Mouse (Mus musculus) cortical plate, adult 2 months (tissue): ENCODE measurements around the gene Fam81a. TPM values are rescaled to one million over a fixed set of nuclear protein-coding genes. Genes with fewer than 3 reads are reported as not detected.
A peak's percentile ranks its signal among the peaks of the same experiment; 100 is the strongest.

Experiments
- H3K27ac ChIP-seq: fragments of 200-500 bp; 2 replicates; pipeline ENCODE4 v1.5.1; 2012; ENCODE audit warnings: low read length, control low read depth, inconsistent platforms; ENCODE audit not compliant: insufficient read depth
- H3K4me1 ChIP-seq: fragments of 200-500 bp; 2 replicates; pipeline ENCODE4 v1.6.1; 2011; ENCODE audit warnings: low read length; ENCODE audit not compliant: control insufficient read depth, insufficient read depth
- H3K4me3 ChIP-seq: fragments of 200-500 bp; 2 replicates; pipeline ENCODE4 v1.5.1; 2011; ENCODE audit warnings: mild to moderate bottlenecking, low read length, control low read depth; ENCODE audit not compliant: insufficient read depth
- CTCF ChIP-seq: fragments of 200-500 bp; IDR thresholded peaks from 2 replicates; pipeline ENCODE4 v1.5.1; 2011; ENCODE audit warnings: mild to moderate bottlenecking, control low read depth, low read length; ENCODE audit not compliant: insufficient read depth; ENCODE audit errors: extremely low read depth
- POLR2A ChIP-seq: fragments of 200-500 bp; IDR thresholded peaks from 2 replicates; pipeline ENCODE4 v1.6.1; 2011; ENCODE audit warnings: mild to moderate bottlenecking, low read length, control low read depth; ENCODE audit not compliant: insufficient read depth; ENCODE audit errors: extremely low read depth
- polyA plus RNA-seq: library from polyadenylated mRNA; depleted of rRNA; stranded (reverse); fragments of >200 nt; gene quantifications from 2 replicates; pipeline ENCODE4 v1.2.3, GENCODE M21; 2012

Fam81a gene
- polyA plus RNA-seq, 1 experiment, result 135 TPM

DNA sequence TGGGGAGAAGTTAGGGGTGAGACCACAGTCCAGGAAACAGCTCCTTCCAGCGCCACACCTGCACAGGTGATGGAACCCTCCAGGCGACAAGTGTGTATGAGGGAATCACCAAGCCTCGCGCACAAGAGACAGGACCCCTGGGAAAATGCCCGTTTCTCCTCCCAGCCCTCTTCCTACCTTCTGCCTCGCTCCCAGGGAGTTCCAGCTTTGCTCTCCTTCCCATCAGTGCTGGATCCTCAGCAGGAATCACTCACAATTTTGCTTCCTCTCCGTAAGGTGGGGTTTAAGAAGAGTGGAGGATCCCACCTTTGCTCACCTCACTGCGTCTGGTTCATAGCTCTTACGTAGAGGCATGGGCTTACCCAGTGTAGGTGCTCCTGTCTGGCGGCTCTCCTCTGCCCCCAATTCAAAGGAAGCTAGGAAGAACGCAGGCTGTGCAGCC, 454 bp downstream of the Fam81a start:
- H3K27ac ChIP-seq, result peak overlapping the region; percentile 79
- H3K4me3 ChIP-seq, result peak overlapping the region; percentile 94
- TF ChIP-seq POLR2A (peak; percentile 32; the same call in 1 of the 2 replicates), CTCF (no peak)
- peaks cover 4% of the 10 kb centered on the region for H3K4me1 ChIP-seq

DNA sequence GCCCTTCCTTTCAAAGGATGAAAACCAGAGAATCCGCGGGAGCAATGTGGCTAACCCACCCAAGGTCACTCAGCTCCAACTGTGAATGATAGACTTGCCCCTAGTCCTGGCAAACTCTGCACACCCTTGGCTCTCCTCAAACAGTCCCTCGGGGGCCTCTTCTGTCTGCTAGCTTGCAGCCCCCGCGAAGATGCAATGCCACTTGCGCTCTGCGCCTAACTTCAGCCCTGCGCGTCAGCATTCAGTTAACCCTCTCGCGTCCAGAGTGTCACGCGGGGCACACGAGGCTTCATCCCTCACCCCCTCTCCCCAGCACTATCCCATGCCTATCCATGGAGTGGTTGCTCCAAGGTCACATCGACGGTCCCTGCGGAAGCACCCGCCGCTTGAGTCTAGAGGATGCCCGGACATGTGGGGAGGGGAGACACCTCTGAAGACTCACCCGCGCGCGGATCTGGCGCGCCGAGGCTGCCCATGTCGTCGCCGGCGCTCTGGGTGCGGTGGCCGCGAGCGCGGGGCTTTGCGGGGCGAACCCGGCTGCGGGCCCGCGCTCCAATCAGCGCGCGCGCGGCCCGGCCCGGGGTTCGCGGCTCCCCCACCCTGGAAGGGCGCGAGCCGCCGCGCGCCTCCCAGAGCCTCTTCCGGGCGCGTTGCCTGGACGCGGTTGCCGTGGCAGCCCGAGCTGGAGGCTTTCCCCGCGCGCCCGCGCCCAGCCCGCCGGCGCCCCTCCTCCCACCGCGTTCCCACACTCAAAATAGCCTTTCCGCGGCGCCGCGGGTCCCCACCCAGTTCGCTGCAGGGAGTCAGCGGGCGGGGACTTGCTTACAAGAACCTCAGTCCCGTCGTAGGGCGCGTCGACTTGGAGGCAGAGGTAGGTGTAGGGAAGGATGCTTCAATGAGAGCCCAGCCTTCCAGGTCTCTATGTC, 1.2 kb downstream of the Fam81a start:
- H3K4me3 ChIP-seq, result peak overlapping the region; percentile 94
- peaks cover 6% of the 10 kb centered on the region for H3K4me1 ChIP-seq
- H3K27ac ChIP-seq, result peak overlapping the region; percentile 96
- TF ChIP-seq CTCF, result no peak
- TF ChIP-seq POLR2A, result peak; percentile 85

DNA sequence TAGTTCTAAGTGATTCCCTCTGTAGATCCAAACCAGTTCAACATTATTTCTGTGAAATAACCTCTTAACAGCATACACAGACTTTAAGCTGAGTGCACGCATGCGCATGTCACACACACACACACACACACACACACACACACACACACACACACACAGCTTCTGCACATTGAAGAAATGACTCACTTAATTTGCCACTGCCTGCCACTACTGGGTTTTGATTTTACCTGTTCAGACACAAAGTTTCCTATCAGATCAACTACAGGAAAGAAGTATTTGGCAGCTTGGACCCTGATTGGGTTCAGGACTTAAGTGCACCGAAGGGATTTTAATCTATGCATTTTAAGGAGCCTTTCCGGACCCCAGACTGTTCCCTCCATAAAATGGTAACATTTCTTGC, 2.0 kb downstream of the Fam81a start:
- TF ChIP-seq POLR2A, result no peak
- TF ChIP-seq CTCF, result no peak
- H3K4me1 ChIP-seq, result peaks cover 9% of the 10 kb centered on the region
- H3K4me3 ChIP-seq, result peak overlapping the region; percentile 94
- peak overlapping the region; percentile 60; the same call in 1 of the 2 replicates for H3K27ac ChIP-seq

DNA sequence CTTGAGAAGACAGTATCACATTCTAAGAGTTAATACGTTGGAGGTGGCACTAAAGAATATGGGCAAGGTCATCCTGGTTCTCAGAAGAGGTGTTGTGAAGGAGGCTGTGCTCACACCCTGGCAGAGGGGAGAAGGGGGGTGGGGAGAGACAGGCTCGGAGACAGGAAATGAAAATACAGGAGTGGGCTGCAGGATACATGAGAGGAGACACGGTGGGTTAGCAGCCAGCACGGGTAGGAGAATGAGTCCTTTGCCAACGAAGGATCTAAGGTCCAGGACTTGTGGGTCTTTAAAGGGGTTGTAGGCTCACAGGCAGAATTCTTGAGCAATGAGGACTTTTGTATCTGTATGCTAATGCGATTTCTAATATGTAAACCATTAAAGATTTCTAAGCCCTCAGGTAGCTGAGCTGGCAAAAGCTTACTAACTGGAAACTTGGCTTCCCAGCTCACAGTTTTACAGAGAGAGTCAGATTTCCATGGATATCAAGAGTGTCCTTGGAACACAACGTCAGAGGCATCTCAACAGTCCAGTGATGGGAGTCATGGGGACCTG, 3.0 kb downstream of the Fam81a start:
- peak overlapping the region; percentile 94 for H3K4me3 ChIP-seq
- peaks cover 13% of the 10 kb centered on the region for H3K4me1 ChIP-seq
- no peak overlapping the region for H3K27ac ChIP-seq
- TF ChIP-seq CTCF (no peak), POLR2A (no peak)

DNA sequence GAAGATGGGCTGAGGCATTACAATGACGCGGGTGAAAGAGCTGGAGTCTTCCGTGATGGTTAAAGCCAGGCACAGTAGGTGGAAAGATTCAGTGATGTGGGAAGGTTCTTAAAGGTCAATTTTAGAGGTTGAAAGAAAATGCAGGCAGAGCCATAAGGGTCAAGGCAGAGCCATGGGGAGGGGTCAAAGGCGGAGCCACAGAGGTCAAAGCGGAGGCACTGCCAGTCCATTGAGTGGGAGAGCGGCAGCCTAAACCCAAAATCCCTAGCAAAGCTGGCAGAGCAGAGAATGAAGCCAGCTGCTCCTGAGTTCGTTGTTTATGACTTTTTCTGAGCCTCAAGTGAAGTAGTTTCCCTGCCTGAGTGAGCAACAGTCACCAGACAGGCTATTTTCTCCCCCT, 3.8 kb downstream of the Fam81a start:
- no peak overlapping the region for H3K4me3 ChIP-seq

DNA sequence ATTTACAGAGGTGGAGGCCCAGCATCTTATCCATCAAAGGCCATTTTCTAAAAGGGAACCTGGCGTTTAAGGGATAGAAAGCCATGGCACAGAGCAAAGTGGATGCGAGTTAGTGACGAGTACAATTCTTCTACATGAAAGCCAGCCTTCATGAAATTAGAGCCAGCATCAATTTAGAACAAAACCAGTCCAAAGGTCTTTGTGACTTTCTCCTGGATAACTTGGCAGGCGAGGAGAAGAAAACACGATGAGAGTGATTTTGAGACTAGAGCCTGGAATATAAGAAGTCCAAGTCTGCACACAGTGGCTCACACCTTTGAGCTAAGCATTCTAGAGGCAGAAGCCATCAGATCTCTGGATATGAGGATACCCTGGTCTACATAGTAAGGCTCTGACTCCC, 4.4 kb downstream of the Fam81a start:
- peaks cover 12% of the 10 kb centered on the region for H3K4me1 ChIP-seq
- no peak for TF ChIP-seq POLR2A
- no peak for TF ChIP-seq CTCF
- no peak overlapping the region for H3K4me3 ChIP-seq
- no peak overlapping the region for H3K27ac ChIP-seq

More for the DNA sequence above, 3.8 kb downstream of the Fam81a start:
- TF ChIP-seq POLR2A, result no peak
- TF ChIP-seq CTCF, result no peak
- H3K27ac ChIP-seq, result no peak overlapping the region
- peaks cover 14% of the 10 kb centered on the region for H3K4me1 ChIP-seq

DNA sequence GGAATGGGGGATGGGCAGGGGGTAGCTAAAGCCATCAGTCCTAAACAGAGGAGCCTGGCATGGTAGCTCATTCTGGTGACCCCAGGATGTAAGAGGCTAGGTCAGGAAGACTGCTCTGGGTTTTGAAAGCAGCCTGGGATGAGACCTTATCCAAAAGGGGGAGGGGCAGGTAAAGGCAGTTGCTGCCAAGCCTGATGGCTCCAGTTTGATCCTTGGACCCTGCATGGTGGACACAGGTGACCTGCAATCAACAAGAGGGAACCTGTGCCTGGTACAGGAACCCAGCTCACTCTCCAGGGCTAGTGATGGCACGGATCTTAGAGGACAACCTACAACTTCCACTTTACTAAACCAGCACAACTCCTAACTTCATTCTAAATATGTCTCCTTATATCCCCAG, 7.2 kb downstream of the Fam81a start:
- Histone ChIP-seq H3K4me3 (no peak overlapping the region), H3K27ac (no peak overlapping the region), H3K4me1 (peaks cover 16% of the 10 kb centered on the region)
- no peak for TF ChIP-seq CTCF
- no peak for TF ChIP-seq POLR2A

DNA sequence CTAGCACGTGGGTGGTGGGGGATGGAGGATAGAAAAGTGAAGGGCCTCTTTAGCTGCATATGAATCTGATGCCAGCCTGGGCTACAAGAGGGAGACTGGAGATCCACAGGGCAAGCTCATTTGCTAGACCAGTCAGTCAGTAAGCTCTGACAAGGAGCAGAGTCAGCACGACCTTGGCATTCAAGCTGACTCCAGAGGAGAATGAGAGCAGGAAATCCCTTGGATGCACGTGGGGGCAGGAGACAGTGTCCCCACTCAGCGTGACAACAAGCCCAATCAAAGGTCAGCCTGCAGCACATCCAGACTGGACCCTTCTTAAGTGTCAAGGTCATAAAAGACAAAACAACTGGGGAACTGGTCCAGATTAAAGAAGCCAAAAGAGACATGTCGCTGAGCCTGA, 7.6 kb downstream of the Fam81a start:
- H3K27ac ChIP-seq, result no peak overlapping the region
- no peak overlapping the region for H3K4me3 ChIP-seq
- no peak for TF ChIP-seq POLR2A
- TF ChIP-seq CTCF, result no peak
- H3K4me1 ChIP-seq, result peaks cover 16% of the 10 kb centered on the region

DNA sequence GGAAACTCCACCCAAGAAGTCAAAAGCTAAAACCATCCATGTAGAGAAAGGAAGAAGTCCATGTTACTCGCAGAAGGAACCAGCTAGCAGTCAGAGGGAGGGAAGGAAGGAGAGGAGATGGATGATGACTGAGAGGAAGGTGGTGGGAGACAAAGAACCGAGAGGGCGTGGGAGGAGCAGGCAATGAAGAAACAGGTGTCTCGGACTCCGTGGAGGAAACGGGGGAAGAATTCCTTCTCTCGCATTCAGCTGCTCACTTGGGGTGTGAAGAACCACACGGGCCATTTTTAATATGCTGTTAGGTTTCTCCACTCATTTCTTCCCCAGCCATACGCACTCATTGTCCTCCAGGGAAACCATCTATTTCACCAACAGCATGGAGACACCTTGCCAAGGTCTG, 8.1 kb downstream of the Fam81a start:
- Histone ChIP-seq H3K27ac (no peak overlapping the region), H3K4me3 (no peak overlapping the region), H3K4me1 (peaks cover 14% of the 10 kb centered on the region)
- TF ChIP-seq POLR2A (no peak), CTCF (no peak)

DNA sequence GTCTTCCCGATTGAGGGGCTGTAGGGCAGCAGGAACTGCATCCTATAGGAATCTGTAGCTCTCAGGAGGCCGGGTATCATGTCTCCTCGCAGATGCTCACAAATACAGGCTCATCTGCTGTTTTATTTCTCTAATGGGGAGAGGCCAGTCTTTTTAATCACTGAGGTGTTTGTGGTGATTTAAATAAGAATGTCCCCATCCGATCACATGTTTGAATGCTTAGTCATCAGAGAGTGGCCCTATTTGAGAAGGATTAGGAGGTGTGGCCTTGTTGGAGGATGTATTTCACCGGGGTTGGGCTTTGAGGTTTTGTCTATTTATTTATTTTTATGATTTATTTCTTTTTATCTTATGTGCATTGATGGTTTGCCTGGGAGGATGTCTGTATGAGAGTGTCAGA, 11.6 kb downstream of the Fam81a start:
- H3K4me1 ChIP-seq, result peaks cover 11% of the 10 kb centered on the region
- H3K27ac ChIP-seq, result no peak overlapping the region
- H3K4me3 ChIP-seq, result no peak overlapping the region
- no peak for TF ChIP-seq POLR2A
- TF ChIP-seq CTCF, result no peak
